Mouse (Mus musculus) cerebellum, postnatal 36 days (tissue): ENCODE results near the gene Gm47995.
"Not testable (repeated sequence)": the region's sequence is repeated elsewhere in the genome, so short reads cannot be mapped to it uniquely, and the experiment has no call there.

Experiments
- DNase-seq, 2 experiments: peaks; one replicate each; pipeline ENCODE4 v3.0.0; 2021 to 2022; ENCODE audit warnings: mixed read lengths in 2 of 2

Gm47995 gene

GRCm38 (mm10) chr1:151186879-151187424 is 11.3 kb upstream of the Gm47995 start:
- not testable (repeated sequence) for DNase-seq

GRCm38 (mm10) chr1:151188469-151188868 is 9.8 kb upstream of the Gm47995 start:
- no peak for DNase-seq

DNA sequence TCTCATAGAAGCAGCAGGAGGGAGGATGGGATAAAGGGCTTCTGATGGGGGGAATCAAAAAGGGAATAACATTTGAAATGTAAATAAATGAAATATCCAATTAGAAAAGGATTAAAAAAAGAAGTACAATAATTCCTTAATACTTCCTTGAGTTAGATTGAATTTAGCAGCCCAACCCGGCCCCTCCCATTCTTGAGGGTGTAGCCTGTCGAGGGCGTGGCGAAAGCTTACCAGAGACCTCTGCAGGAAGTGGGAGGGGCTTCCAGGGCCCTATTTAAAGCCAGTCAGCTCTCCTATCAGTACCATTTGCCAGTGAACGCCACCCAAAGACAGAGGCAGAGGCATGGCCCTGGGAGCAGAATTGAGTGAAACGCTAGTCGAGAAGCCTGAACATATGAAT is 6.2 kb upstream of the Gm47995 start, which contains the start of gene Gm8947:
Gm8947 (plus strand) TSS at position 302 of the 400 bp plus-strand sequence.
- DNase-seq: not testable (repeated sequence)

DNA sequence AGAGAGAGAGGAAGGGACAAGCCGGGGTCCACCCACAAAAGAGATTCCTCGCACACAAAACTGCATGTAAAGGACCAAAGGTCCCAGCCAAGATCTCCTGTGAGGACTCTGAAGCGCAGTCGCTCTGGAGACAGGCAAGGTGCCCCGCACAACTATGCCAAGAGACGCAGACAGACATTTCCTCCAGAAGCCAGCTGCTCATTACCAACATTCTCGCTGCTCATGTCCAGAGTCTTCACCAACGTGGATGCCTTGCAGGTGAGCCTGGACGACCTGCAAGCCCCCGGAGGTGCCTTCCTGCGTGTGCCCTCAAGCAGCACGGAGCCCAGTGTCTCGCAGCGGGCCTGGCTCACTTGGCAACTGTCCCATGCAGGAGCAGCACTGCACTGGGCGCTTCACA is 5.5 kb upstream of the Gm47995 start:
- not testable (repeated sequence) for DNase-seq

DNA sequence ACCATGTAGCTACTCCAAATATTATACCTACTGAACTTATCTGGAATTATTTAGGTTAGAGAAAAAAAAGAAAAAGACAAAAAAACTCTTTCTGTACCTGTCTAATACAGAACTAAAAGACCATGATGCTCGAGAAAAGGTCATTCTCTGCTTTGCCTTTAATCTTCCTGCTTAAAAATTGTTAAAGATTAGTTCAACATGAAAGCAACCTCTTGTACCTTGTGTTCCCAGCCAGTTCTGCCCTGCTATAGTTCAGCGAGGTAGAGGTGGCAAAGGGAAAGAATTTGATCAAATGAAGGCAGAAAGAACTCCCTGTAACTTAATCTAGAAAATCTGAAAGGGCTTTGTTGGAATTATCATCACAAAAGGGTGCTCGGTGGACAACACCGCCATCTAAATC is 2.3 kb upstream of the Gm47995 start:
- DNase-seq: not testable (repeated sequence)

DNA sequence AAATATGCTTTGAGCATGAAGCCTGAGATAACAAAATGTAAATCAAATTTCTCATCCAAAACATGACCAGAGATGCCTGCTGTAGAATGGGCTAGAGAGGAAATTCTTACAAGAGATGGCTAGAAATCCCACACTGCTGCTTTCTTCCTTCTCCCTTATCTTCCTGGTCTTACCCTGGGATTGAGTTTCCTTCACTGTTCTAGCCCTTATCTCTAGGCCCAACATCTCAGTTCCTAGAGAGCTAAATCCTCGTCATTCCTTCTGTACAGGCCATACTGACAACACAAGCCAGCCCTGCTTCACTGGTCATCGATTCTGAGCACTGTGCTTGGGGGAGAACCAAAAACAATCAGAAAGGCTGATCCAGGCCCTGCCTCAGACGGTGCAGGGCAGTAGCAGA is 1.6 kb upstream of the Gm47995 start:
- DNase-seq: not testable (repeated sequence)

- DNase-seq: not testable (repeated sequence)
Measured at GRCm38 (mm10) chr1:151200620-151201019, 2.4 kb downstream of the Gm47995 start.

DNA sequence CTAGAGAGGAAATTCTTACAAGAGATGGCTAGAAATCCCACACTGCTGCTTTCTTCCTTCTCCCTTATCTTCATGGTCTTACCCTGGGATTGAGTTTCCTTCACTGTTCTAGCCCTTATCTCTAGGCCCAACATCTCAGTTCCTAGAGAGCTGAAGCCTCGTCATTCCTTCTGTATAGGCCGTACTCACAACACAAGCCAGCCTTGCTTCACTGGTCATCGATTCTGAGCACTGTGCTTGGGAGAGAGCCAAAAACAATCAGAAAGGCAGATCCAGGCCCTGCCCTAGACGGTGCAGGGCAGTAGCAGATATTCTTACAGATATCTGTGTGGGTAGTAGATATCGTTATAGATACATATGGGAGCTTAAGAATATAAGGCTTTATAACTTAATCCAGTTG is 4.5 kb downstream of the Gm47995 start:
- not testable (repeated sequence) for DNase-seq

- DNase-seq: not testable (repeated sequence)
Measured at GRCm38 (mm10) chr1:151203818-151204217, 5.6 kb downstream of the Gm47995 start, which contains the start of gene 3110040M04Rik. Gene 3110040M04Rik, plus strand, starts transcription at chr1:151204121.

DNA sequence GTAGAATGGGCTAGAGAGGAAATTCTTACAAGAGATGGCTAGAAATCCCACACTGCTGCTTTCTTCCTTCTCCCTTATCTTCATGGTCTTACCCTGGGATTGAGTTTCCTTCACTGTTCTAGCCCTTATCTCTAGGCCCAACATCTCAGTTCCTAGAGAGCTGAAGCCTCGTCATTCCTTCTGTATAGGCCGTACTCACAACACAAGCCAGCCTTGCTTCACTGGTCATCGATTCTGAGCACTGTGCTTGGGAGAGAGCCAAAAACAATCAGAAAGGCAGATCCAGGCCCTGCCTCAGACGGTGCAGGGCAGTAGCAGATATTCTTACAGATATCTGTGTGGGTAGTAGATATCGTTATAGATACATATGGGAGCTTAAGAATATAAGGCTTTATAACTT is 10.2 kb downstream of the Gm47995 start:
- DNase-seq: not testable (repeated sequence)

GRCm38 (mm10) chr1:151208944-151209343 is 10.7 kb downstream of the Gm47995 start:
- DNase-seq: not testable (repeated sequence)

DNA sequence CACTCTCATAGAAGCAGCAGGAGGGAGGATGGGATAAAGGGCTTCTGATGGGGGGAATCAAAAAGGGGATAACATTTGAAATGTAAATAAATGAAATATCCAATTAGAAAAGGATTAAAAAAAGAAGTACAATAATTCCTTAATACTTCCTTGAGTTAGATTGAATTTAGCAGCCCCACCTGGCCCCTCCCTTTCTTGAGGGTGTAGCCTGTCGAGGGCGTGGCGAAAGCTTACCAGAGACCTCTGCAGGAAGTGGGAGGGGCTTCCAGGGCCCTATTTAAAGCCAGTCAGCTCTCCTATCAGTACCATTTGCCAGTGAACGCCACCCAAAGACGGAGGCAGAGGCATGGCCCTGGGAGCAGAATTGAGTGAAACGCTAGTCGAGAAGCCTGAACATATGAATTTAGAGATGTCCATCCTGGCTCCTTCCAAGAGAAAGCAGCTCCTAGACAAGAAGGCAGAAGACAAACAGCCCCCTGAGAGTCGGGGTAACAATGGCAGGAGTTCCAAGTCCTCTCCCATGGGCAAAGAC is 11.6 kb downstream of the Gm47995 start, which contains the start of gene Gm47996:
Gm47996 (plus strand) TSS at position 308 of the 532 bp plus-strand sequence.
- DNase-seq: not testable (repeated sequence)

DNA sequence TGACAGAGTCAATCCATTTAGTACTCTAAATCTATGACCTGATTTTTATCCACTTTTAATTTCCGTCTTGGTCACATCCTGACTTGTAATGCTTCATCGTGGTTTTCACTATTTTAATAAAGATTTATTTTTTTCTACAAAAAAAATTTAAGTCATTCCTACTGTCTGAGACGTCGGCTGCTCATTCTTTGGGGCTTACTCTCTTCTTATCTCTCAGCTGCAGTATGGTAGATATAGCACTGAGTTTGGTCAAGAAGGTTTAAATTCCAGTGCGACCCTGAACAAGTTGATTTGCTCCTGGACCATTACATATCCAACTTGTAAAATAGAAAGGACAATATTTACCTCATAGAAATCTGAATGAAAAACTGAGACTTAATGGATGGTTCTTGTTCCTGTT is 13.4 kb downstream of the Gm47995 start:
- DNase-seq: not testable (repeated sequence)

- DNase-seq: no peak
Measured at GRCm38 (mm10) chr1:151214862-151215261, 16.6 kb downstream of the Gm47995 start.

GRCm38 (mm10) chr1:151215985-151216384 is 17.7 kb downstream of the Gm47995 start:
- DNase-seq: no peak

DNA sequence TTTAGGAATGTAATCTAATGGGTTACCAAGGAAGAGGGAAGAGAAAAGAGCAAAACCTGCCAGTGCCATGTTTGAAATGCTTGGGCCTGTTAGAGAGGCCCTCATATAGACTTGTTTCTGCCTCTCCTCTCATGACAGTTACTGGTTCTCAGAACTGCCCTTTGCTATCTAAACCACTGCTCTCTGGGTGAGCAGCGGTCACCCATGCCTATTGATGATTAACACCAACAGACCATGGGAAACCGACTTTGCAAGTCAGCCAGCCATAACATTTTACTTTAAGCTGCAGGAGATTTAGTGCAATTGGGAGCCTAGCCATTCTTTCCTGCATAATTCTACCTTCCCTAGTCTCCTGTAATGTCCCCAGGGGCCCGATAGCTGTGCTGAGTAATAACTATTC is 18.2 kb downstream of the Gm47995 start:
- no peak for DNase-seq

- no peak for DNase-seq
Measured at GRCm38 (mm10) chr1:151219045-151219444, 20.8 kb downstream of the Gm47995 start.

DNA sequence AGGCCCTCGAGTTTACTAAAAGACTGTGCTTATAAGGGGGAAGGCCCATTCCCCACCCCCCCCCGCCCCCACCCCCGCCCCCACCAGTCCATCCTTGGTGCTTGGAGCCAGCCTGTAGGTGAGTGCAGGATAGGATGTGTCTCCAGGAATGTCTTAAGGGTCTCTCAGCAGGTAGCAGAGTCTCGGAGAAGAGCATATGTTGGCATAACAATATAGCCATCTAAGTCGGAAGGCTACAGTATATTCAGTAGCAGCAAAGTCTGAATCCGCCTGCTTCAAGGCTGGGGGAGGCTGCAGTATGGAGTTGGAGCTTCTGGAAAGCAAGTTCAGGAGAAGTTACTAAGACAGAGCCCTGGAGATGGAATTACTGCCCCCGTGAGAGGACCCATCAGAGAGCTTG is 21.9 kb downstream of the Gm47995 start:
- no peak for DNase-seq

DNA sequence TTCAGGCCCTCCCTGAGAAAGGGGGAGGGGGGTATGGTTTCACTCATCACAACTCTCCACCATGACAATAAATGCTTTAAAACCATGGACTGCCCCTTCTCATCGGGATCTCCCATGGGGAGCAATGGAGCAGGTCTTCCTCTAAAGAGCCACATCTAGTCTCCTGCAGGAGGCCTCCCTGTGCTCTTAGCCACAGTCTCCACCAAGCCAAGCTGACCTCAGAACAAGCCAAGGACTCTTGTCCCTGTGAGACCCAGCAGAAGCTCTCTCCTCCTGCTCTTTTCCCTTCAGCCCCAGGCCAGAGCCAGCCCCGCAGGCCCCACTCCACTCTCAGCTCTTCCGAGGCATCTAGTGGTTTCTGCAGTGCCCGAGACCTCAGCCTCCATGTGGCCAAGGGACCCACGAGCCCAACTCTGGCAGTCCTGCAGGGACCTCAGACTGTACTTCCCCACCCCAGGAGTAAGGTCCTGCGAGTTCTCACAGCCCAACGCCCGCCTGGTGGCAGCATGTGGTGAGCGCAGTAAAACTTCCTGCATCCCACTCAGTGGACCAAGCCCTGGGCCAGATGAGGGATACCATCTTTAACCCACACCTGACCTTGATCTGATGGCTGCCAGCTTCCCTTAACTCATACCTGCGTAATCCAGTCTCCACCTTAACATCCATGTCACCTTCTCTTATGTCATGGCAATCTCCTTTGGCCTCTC is 24.5 kb downstream of the Gm47995 start:
- DNase-seq: no peak

DNA sequence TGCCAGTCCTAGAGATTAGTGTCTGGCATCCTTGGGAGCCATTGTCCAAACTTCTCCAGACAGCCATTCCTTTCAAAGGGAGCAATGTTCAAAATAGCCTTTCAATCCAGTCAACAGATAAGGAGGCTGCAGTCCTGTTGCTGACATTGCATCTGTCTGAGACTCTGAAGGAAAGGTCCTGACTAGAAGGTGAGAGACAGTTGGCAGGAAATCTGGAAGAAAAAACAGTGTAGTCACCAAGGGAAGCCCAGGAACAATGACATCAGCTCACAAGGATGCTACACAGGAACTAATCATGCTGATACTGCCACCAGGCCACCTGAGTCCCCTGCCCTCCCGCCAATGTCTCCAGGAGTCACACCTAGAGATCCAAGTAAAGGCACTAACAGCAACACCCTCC is 25.1 kb downstream of the Gm47995 start:
- no peak for DNase-seq

DNA sequence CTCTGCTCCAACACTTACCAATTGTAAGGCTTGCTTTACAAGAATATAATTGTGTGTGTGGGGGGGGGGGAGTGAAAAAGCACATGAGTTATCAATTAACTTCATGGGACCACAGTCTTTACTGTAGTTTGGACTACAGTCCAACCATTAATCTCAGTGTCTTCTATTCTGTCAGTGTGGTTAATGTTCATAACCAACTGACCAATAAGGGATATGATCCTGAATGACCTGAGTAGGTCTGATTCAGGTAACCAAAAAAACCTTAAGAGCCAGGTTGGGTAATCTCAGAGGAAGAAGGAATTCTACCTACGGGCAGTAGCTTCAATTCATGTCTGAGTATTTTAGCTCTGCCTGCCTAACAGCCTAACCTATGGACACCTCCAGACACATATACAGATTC is 26.3 kb downstream of the Gm47995 start:
- no peak for DNase-seq

DNA sequence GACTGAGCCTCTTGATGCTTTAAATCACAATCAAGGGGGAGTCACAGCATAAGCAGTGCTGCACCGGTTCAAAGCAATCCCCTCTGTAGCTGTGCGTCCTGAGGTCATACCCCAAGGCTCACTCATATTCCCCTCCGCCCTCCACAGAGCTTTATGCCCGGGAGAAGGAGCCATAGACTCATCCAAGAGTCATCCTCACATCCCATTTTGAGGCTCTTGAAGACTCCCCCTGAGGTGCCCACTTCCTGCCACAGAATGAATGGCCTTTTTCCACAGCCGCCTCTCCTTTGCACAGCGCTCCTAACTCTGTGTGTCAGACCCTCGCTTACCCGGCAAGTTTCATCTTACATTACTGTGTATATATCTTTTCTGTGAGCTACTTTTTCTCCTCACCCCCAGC is 29.3 kb downstream of the Gm47995 start:
- no peak for DNase-seq

DNA sequence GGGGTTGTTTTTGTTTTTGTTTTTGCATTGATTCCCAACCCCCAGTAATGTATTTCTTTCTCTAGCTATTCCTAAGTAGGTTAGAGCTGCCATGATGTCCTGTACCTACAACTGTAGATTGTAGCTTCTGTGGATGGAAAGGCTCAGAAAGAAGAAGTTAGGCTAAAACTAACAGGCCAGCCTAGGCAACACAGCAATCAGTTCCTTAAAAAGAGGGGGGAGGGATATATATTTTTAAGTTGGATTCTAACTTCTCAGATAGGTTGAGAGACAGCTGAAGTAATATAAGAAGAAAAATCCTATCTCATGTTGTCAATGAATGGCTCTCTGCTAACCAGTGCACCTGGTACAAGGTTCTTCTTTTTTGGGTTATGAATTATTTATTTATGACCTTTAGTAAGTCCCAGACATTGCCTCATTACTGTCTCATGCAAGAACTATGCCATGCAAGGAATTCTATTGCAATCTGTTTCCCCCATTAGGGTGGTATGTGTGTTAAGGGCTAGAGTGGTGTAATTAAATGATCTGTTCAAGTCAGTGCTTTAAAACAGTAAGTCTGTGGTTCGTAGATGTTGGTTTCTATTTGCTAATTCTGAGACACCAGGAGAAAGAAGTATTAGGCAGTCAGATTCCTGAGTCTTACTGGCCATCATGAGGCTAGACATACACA is 30.2 kb downstream of the Gm47995 start:
- no peak for DNase-seq

GRCm38 (mm10) chr1:151232346-151232745 is 34.1 kb downstream of the Gm47995 start:
- DNase-seq: no peak
